Mouse (Mus musculus) bone marrow macrophage, adult 2 months (primary cell): Measurements from ENCODE around the gene Vdac2.

Experiments
- CTCF ChIP-seq: IDR thresholded peaks from 2 replicates; pipeline ENCODE4 v1.5.1; 2012; ENCODE audit warnings: low read depth, mild to moderate bottlenecking, low read length, moderate library complexity
- POLR2A ChIP-seq: IDR thresholded peaks from 2 replicates; pipeline ENCODE4 v1.6.1; 2012; ENCODE audit warnings: mild to moderate bottlenecking, low read depth, low read length, borderline replicate concordance

DNA sequence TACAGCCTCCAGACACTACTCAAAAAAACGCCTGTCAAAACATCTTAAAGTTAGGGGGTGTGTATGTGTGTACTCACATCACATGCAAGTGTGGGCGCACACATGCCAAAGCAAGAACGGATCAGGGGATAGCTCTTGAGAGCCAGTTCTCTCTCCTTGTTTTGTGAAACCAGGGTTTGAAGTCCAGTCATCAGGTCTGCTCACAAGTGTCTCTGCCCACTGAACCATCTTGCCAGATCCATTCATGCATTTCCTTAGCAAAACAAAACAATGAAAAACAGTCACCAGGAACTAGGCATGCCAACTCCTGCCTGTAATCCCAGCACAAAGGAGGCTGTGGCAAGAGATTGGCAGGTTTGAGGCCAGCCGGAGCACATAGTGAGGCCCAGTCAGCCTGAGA, 38.5 kb upstream of the Vdac2 start:
- TF ChIP-seq POLR2A = no peak
- no peak for TF ChIP-seq CTCF
